Mouse (Mus musculus): ENCODE measurements around the gene Slc2a1.

- TF ChIP-seq CTCF (IDR thresholded peaks at IDR 0.05; ENCODE audit: extremely low read depth, insufficient read depth, insufficient read length, insufficient replicate concordance) (no peak), POLR2A (IDR thresholded peaks at IDR 0.05; ENCODE audit: low read depth, low read length) (no peak)
Measured at GRCm38 (mm10) chr4:119172919-119173650, 64.6 kb downstream of the Slc2a1 start.

Measured in spleen, adult 2 months (tissue).